Mouse (Mus musculus) T-helper 2 cell (primary cell): Measurements from ENCODE around the gene Atp9a.
"Not testable (repeated sequence)": the region's sequence is repeated elsewhere in the genome, so short reads cannot be mapped to it uniquely, and the experiment has no call there.

Experiments used
- in situ Hi-C: fragments of 300-600 bp; cut with MboI, MseI; formaldehyde crosslinking; loops from one replicate; pipeline ENCODE4 v1.15.1; 2025; ENCODE audit warnings: high pct_unique_total_duplicates

Atp9a gene

GRCm38 (mm10) chr2:168742059-168742627 lies at the start of gene Atp9a:
Atp9a (minus strand) TSS chr2:168742409.
- in situ Hi-C loops, result no loop called here

DNA sequence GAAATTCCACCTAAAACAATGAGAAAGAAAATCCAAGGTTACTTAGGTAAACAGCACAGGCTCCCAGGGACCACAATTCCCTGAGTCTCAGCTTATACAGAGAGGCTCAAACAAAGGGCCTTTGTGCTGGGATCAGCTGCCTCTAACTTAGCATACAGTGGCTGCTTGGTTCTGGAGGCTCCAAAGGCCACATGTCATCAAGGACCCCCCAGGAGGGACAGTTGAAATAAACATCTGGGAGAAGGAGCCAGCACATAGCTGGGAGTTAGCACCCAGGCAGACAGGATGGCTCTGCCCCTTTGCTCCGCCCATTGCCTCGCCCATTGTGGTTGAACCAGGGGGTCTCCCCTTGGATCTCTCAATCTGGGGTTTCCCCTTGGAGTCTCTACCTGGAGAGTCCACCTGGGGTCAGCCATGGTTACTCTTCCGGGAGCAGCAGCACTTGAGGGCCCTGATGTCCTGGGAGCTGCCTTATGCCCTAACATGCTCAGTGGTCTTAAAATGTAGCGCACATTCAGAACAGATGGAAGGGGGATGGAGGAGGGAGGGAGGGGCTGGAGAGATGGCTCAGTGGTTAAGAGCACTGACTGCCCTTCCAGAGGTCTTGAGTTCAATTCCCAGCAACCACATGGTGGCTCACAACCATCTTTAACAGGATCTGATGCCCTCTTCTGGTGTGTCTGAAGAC lies 49.0 kb upstream of the Atp9a start:
- in situ Hi-C loops, result no loop called here

- in situ Hi-C loops, result no loop called here
Observed at GRCm38 (mm10) chr2:168786174-168786573, 44.0 kb upstream of the Atp9a start.

DNA sequence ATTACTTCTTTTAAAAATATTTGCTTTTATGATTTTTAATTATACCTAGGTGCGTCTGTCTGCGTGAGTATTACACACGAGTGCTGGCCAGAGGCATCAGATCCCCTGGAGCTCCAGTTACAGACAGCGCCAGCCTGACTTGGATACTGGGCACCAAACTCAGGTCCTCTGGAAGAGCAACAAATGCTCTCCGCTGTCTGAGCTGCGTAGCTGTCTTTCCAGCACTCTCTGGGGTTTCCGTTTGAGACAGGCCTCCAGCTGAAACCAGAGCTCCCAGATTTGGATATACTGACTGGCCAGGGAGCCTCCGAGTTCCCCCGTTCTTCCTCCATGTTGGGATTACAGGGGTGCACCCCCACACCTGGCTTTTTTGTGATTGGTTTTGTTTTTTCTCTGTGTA lies 38.4 kb upstream of the Atp9a start:
- in situ Hi-C loops, result no loop called here

- in situ Hi-C loops, result no loop called here
Observed at GRCm38 (mm10) chr2:168780024-168780423, 37.8 kb upstream of the Atp9a start.

- in situ Hi-C loops, result no loop called here
Observed at GRCm38 (mm10) chr2:168777481-168777880, 35.3 kb upstream of the Atp9a start.

DNA sequence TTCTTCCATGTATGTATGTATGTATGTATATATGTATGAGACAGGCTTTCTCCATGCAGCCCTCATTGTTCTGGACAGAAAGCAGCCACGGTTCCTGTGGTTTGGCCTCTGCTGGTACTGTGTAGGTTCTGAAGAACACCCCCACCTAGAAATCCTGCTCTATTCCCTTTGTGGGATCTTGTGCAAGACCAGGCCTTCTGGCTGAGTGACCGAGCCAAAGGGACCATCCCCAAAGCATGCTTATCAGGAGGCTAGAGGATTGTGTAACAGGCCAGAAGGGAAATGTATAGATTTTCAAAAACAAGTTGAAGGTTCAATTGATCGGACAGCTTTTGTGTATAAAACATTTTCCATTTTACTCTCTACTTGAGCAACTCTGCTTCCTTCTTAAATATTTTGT lies 34.0 kb upstream of the Atp9a start:
- in situ Hi-C loops, result no loop called here

GRCm38 (mm10) chr2:168769259-168769658 lies 27.1 kb upstream of the Atp9a start:
- in situ Hi-C loops, result no loop called here

- in situ Hi-C loops, result no loop called here
Observed at GRCm38 (mm10) chr2:168767582-168767981, 25.4 kb upstream of the Atp9a start, which contains the start of gene Sall4. Sall4 (minus strand) TSS chr2:168767943.

DNA sequence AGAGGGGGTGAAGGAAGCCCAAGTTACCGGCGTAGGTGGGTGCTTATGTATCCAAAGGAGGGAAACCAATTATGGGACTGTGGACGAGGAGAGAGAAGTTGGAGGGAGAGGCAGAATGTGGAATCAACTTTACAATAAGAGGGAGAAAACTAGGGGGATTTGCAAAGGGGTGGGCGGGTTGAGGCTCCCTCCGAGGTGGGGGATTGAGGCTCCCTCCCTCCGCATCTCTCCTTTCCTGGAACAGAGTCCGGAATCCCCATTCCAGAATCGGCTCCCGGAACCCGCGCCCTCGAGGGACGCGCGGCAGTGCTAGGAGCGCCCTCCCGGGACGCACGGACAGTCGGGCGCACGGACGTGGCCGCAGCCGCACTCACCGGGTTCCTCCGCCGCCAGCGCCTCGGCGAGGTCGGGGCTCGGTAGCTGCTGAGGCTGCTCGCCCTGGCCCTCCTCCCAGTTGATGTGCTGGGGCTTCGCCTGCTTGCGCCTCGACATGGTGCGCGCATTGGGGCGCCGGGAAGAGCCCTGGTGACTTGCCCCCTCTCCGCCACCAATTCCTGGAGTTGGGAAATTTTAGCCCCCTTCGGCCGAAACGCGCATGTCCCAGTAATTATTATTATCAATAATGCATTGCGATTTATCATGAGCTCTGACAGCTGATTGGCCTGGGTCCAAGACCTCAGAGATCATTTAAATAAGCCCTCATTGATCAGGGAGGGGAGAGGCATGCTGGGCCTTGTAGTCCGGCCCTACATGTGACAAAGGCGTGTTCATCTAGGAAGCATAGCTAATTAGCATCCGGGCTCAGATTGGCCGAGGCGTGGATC lies 24.5 kb upstream of the Atp9a start:
- in situ Hi-C loops, result no loop called here

GRCm38 (mm10) chr2:168765696-168766537 lies 23.7 kb upstream of the Atp9a start:
- in situ Hi-C loops, result no loop called here

GRCm38 (mm10) chr2:168765065-168765681 lies 23.0 kb upstream of the Atp9a start:
- in situ Hi-C loops, result no loop called here

- in situ Hi-C loops, result no loop called here
Observed at GRCm38 (mm10) chr2:168764460-168764867, 22.3 kb upstream of the Atp9a start.

GRCm38 (mm10) chr2:168763785-168764184 lies 21.6 kb upstream of the Atp9a start:
- in situ Hi-C loops, result no loop called here

- in situ Hi-C loops, result no loop called here
Observed at GRCm38 (mm10) chr2:168762411-168762815, 20.2 kb upstream of the Atp9a start.

- in situ Hi-C loops, result no loop called here
Observed at GRCm38 (mm10) chr2:168761954-168762353, 19.7 kb upstream of the Atp9a start.

DNA sequence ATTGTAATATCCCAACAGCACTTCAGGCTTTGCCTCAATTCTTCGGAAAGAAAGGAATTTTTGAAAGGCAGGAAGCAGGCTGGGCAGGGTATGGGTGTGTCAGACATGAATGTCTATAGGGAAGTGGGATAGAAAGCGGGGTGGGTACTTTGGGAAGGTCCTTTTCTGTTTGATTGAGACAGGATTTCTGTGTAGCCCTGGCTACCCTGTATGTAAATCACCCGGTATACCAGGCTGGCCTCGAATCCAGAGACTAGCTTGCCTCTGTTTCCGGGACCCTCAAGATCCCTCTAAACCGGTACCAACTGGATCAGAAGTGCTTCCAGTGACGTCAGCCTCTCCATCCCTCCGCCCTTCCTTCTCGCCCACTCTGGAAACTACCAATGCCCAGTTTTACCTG lies 18.9 kb upstream of the Atp9a start:
- in situ Hi-C loops, result no loop called here

GRCm38 (mm10) chr2:168744406-168744805 lies 2.2 kb upstream of the Atp9a start:
- in situ Hi-C loops, result not testable (repeated sequence)

DNA sequence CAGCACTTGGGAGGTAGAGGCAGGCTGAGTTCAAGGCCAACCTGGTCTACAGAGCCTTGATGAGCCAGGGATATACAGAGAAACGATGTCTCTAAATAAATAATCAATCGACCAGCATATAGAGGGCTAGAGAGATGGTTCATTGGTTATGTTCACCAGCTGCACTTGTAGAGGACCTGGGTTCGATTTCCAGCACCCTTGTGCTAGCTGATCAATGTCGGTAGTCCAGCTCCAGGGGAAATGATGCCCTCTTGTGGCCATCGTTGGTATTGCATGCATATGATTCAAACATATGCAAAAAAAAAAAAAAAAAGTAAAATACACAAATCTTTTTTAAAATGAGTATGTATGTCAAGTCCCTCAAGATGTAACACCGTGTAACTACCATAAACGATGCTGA lies 440 bp upstream of the Atp9a start:
- in situ Hi-C loops, result no loop called here

- in situ Hi-C loops, result no loop called here
Observed at GRCm38 (mm10) chr2:168741273-168742058, 743 bp downstream of the Atp9a start.
